Mouse (Mus musculus) ES-E14 (cell line): ENCODE results near the gene Il2.

Experiments
- CHD2 ChIP-seq: IDR thresholded peaks from 2 replicates; pipeline ENCODE4 v1.6.1; 2014; ENCODE audit warnings: mild to moderate bottlenecking, low read depth, low read length, inconsistent platforms
- HCFC1 ChIP-seq: IDR thresholded peaks from 2 replicates; pipeline ENCODE4 v1.6.1; 2012; ENCODE audit warnings: low read length, inconsistent platforms, borderline replicate concordance; ENCODE audit not compliant: insufficient read depth
- MAFK ChIP-seq: IDR thresholded peaks from 2 replicates; pipeline ENCODE4 v1.6.1; 2014; ENCODE audit warnings: mild to moderate bottlenecking, low read depth, low read length, inconsistent platforms; ENCODE audit not compliant: insufficient read depth
- ZNF384 ChIP-seq: IDR thresholded peaks from 2 replicates; pipeline ENCODE4 v1.6.1; 2012; ENCODE audit warnings: low read depth, low read length, inconsistent platforms

GRCm38 (mm10) chr3:37141827-37142226, 16.1 kb upstream of the Il2 start:
- TF ChIP-seq HCFC1 (no peak), ZNF384 (no peak), CHD2 (no peak), MAFK (no peak)
